Mouse (Mus musculus) cerebellum, adult 18-20 months (tissue): Measurements from ENCODE around the gene Mrps35.

Experiments used
- DNase-seq, 2 experiments: peaks; one replicate each; pipeline ENCODE4 v3.0.0; 2021

Mrps35 gene

GRCm38 (mm10) chr6:147042291-147043290 is at the start of gene Mrps35:
TSS of gene Mrps35 (plus strand) at chr6:147042764.
- DNase-seq: peak; percentile 89 to 95

GRCm38 (mm10) chr6:146994236-146994635 is 48.3 kb upstream of the Mrps35 start:
- peak; percentile 44 to 45 for DNase-seq

DNA sequence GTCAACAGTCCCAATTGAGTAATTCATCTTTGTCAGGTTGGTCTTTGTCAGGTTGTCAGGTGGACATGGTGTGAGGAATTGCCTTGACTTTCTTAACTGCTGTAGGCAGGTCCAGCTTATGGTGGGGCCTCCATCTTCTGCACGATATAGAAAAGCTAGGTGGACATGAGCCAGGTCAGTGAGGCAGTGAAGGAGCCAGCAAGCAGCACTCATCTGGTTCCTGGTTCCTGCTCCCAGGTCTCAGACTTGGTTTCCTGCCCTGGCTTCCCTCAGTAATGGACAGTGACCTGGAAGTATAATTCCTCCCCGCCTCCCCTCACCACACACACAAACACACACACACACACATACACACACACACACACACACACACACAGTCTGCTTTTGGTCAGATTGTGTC is 47.2 kb upstream of the Mrps35 start:
- no peak for DNase-seq

GRCm38 (mm10) chr6:146995878-146996277 is 46.7 kb upstream of the Mrps35 start:
- no peak for DNase-seq

DNA sequence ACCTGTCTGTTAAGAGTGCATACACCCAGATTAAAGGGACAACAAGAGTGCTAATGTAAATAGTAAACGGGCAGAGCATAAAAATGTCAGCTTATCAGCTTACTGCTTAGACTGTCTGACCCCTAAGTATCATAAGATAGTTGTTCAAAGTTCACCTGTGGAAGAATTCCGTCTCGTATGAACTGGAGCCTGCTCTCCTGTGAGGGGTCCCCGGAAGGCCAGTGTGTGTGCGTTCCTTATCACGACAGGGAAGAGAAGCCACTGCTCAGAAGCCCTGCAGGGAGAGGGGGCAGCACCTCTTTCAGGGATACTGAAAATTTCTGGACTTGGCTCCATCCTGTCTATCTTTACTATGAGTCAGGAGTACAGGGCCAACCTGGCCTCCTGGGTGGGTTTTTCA is 45.6 kb upstream of the Mrps35 start:
- DNase-seq: no peak

DNA sequence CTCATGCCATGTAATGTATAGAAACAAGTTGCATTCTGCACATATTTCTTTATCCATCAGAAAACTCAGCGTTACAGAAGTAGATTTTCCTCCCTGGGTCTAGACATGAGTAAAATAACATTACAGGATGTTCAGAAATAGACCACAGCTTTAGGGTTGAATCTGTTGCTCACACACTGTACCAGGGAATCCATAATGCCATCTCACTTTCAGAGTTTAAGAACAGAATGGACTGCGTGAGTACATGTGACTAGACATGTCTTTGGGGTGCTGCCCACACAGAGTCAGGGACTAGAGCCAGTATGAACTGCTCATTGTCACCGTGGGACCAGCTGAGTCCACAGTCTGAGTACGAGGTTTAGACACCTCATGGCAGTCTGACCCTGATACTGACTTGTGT is 43.9 kb upstream of the Mrps35 start:
- DNase-seq: no peak

- DNase-seq: no peak
Observed at GRCm38 (mm10) chr6:146999302-146999701, 43.3 kb upstream of the Mrps35 start.

- no peak for DNase-seq
Observed at GRCm38 (mm10) chr6:146999755-147000154, 42.8 kb upstream of the Mrps35 start.

DNA sequence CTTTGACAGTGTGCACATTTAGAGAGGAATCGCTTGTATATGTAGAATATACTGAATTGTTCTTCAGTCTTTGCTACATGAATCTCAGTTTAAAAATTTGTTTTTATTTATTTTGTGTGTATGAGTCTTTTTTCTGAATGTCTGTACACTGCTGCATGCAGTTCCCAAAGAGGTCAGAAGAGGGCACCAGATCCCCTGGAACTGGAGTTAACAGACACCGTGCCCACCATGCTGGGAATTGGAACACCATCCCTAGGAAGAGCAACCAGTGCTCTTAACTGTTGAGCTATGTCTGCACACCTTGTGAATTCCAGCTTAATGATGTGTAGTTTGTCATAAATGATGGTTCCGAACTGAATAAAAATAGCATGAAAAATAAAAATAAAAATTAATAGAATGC is 34.4 kb upstream of the Mrps35 start:
- peak; percentile 65 to 78 for DNase-seq

- DNase-seq: no peak
Observed at GRCm38 (mm10) chr6:147010358-147010757, 32.2 kb upstream of the Mrps35 start.

GRCm38 (mm10) chr6:147010811-147011520 is 31.6 kb upstream of the Mrps35 start:
- no peak for DNase-seq

GRCm38 (mm10) chr6:147011555-147011954 is 31.0 kb upstream of the Mrps35 start:
- DNase-seq: no peak

- DNase-seq: no peak
Observed at GRCm38 (mm10) chr6:147011977-147012376, 30.6 kb upstream of the Mrps35 start.

- no peak for DNase-seq
Observed at GRCm38 (mm10) chr6:147013546-147013945, 29.0 kb upstream of the Mrps35 start.

GRCm38 (mm10) chr6:147017906-147018305 is 24.7 kb upstream of the Mrps35 start:
- DNase-seq: no peak

GRCm38 (mm10) chr6:147018364-147018763 is 24.2 kb upstream of the Mrps35 start:
- no peak for DNase-seq

DNA sequence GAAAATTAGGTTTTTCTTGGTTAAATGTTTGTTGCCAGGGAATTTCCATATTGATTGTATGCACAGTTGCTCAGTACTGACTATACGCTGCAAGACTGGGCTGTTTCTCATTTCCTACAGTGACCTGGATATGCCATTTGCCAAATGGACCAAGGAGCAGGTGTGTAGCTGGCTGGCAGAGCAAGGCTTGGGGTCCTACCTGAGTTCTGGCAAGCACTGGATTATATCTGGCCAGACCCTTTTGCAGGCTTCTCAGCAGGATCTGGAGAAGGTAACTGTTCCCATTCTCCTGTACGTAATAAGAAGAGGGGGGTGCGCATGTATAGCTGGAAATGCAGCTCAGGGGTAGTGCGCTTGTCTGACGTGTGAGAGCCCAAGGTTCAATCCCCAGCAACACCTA is 21.4 kb upstream of the Mrps35 start:
- peak; percentile 29 to 32 for DNase-seq

- no peak for DNase-seq
Observed at GRCm38 (mm10) chr6:147022375-147023132, 20.0 kb upstream of the Mrps35 start.

- no peak for DNase-seq
Observed at GRCm38 (mm10) chr6:147023133-147023395, 19.5 kb upstream of the Mrps35 start.

DNA sequence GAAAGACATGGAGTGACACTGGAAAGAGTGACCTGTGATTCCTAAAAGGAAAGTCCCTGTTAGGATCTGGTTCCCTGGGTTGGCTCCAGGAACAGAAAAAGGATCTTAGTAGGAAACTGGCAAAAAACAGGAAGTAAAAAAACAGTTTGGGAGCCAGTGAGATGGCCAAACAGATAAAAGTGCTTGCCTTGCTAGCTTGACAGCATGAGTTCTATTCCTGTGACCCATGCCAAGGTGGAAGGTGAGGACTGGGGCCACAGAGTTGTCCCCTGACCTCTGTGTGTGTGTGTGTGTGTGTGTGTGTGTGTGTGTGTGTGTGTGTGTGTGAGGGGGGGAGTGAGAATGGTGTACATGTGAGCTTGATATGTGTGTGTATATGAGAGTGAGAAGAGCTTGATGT is 19.0 kb upstream of the Mrps35 start:
- no peak for DNase-seq

GRCm38 (mm10) chr6:147024761-147025160 is 17.8 kb upstream of the Mrps35 start:
- no peak for DNase-seq

- DNase-seq: no peak
Observed at GRCm38 (mm10) chr6:147028396-147028795, 14.2 kb upstream of the Mrps35 start.

DNA sequence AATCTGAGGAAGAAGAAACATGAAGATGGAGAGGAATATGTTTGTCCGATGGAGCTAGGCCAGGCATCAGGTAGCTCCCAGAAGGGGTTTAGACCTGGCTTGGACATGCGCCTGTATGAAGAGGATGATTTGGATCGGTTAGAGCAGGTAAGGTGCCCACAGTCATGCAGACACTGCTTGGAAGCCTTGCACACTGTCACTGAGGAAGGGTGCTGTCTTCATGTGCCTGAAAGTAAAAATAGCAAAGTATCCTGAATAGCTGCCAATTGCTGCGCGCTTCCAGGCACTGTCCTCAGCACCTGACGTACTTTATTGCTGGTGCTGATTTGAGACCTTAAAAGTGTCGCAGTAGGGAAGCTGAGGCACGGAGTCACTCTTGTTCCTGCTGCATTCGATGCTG is 13.0 kb upstream of the Mrps35 start:
- DNase-seq: peak; percentile 65 to 72
